8 mouse cellular contexts compared by ENCODE assay signal in genomic region chr16:11907816-11908215, GRCm38 (mm10). TPM values are rescaled to one million over a fixed set of nuclear protein-coding genes. Genes with fewer than 3 reads are reported as not detected.
A peak's percentile ranks its signal among the peaks of the same experiment; 100 is the strongest.
DNase-seq lines count a peak whose midpoint lies in the region; ATAC-seq and TF ChIP-seq lines count a peak whose summit lies in the region.

No protein-coding gene starts in this region.

- H3K27me3 ChIP-seq in heart, adult 2 months (ENCODE audit: control insufficient read depth, insufficient read depth, low read length): no peaks in the 10 kb centered on the region
- no peaks in the 10 kb centered on the region for H3K27me3 ChIP-seq in MEL (ENCODE audit: control insufficient read depth in 1 of 2, insufficient read depth in 2 of 2, low read length in 2 of 2)
- no peaks in the 10 kb centered on the region for H3K27me3 ChIP-seq in heart, embryonic 16.5 days (ENCODE audit: control insufficient read depth, insufficient read depth, low read length)
- no peaks in the 10 kb centered on the region for H3K27me3 ChIP-seq in liver, embryonic 14.5 days (ENCODE audit: control insufficient read depth, insufficient read depth, low read length)

- peak overlapping the region; percentile 92 for H3K4me3 ChIP-seq in heart, adult 2 months
- H3K4me3 ChIP-seq in MEL (ENCODE audit: control insufficient read depth in 1 of 2, insufficient read depth in 1 of 2, low read depth in 2 of 2, low read length in 2 of 2): peak overlapping the region in 1 of 2 experiments; percentile 78; a peak in 2 of 4 replicates
- H3K4me3 ChIP-seq in heart, embryonic 16.5 days (ENCODE audit: low read length): peak overlapping the region; percentile 85
- H3K4me3 ChIP-seq in liver, embryonic 14.5 days (ENCODE audit: insufficient read depth in 1 of 2, low read depth in 2 of 2, low read length in 2 of 2): peak overlapping the region in 1 of 2 experiments; percentile 72; a peak in 1 of 4 replicates

- no peak for TF ChIP-seq EP300 in heart, adult 2 months (IDR thresholded peaks at IDR 0.05; ENCODE audit: insufficient read depth, low read depth, low read length)
- TF ChIP-seq EP300 in MEL (IDR thresholded peaks at IDR 0.05; ENCODE audit: low read depth in 1 of 2, low read length in 2 of 2): no peak
- TF ChIP-seq EP300 in liver, embryonic 14.5 days (IDR thresholded peaks at IDR 0.05; ENCODE audit: low read depth): no peak

- no peak for ATAC-seq in heart, embryonic 16.5 days (replicated peaks; ENCODE audit: extremely low read depth, insufficient read depth, low FRiP score)
- no peak for ATAC-seq in liver, embryonic 14.5 days (ENCODE audit: insufficient read depth)
- no peak for ATAC-seq in inflammation-experienced regulatory T-cells, adult 6 months

- no peak for DNase-seq in heart, adult 2 months
- DNase-seq in heart, postnatal 25 days (ENCODE audit: low spot score): no peak
- DNase-seq in MEL (ENCODE audit: low read depth, low spot score): peak; percentile 11
- no peak for DNase-seq in liver, embryonic 14.5 days (ENCODE audit: low read depth in 3 of 3, low spot score in 3 of 3)
- no peak for DNase-seq in thymus, adult 18-20 months
- DNase-seq in cerebellum, postnatal 4 days (ENCODE audit: low spot score in 2 of 2): no peak

- no peak for TF ChIP-seq POLR2A in heart, adult 2 months (IDR thresholded peaks at IDR 0.05; ENCODE audit: insufficient read depth, low read depth, low read length)
- no peak for TF ChIP-seq POLR2A in MEL (IDR thresholded peaks at IDR 0.05; ENCODE audit: control insufficient read depth in 1 of 2, insufficient read depth in 1 of 2, low read depth in 1 of 2, low read length in 2 of 2, poor library complexity in 1 of 2)

- no peak for TF ChIP-seq CTCF in heart, adult 2 months (IDR thresholded peaks at IDR 0.05)
- TF ChIP-seq CTCF in MEL (IDR thresholded peaks at IDR 0.05 in 2 of 3, conservative IDR thresholded peaks at IDR 0.05 in 1 of 3; ENCODE audit: control insufficient read depth in 1 of 3, insufficient read depth in 1 of 3, low read depth in 2 of 3, low read length in 3 of 3, poor library complexity in 1 of 3, severe bottlenecking in 1 of 3): no peak
- TF ChIP-seq CTCF in liver, embryonic 14.5 days (IDR thresholded peaks at IDR 0.05; ENCODE audit: low read depth): no peak

- no peak for TF ChIP-seq RAD21 in MEL (IDR thresholded peaks at IDR 0.05; ENCODE audit: low read depth, low read length)

- peak overlapping the region; percentile 85 for H3K4me2 ChIP-seq in heart, embryonic 16.5 days (ENCODE audit: low read depth, low read length)
- H3K4me2 ChIP-seq in liver, embryonic 14.5 days (ENCODE audit: low read depth): peak overlapping the region; percentile 80

- H3K9me3 ChIP-seq in MEL (replicated peaks; ENCODE audit: insufficient read depth, low read length): no peaks in the 10 kb centered on the region
- H3K9me3 ChIP-seq in heart, embryonic 16.5 days (replicated peaks; ENCODE audit: control insufficient read depth, low read length): no peaks in the 10 kb centered on the region
- no peaks in the 10 kb centered on the region for H3K9me3 ChIP-seq in liver, embryonic 14.5 days (ENCODE audit: control insufficient read depth, low read length)

- WGBS in heart, adult 2 months: 71% methylated on average over 4 of the region's 4 CpGs
- WGBS in heart, embryonic 16.5 days: 74% methylated on average over 4 of the region's 4 CpGs
- WGBS in liver, embryonic 14.5 days (ENCODE audit: insufficient replicate concordance): 72% methylated on average over 4 of the region's 4 CpGs

- H3K9ac ChIP-seq in heart, adult 2 months (ENCODE audit: low read depth, low read length): no peak overlapping the region
- no peak overlapping the region; the same call in 1 of the 2 replicates for H3K9ac ChIP-seq in MEL (ENCODE audit: control insufficient read depth, low read depth, low read length, poor library complexity, severe bottlenecking)
- H3K9ac ChIP-seq in heart, embryonic 16.5 days (ENCODE audit: low read length): peak overlapping the region; percentile 93
- peak overlapping the region; percentile 89 for H3K9ac ChIP-seq in liver, embryonic 14.5 days (replicated peaks)

- H3K4me1 ChIP-seq in heart, adult 2 months (ENCODE audit: control insufficient read depth, insufficient read depth, low read length): peaks cover 11% of the 10 kb centered on the region
- peaks cover 0 to 13% of the 10 kb centered on the region in 2 experiments; a peak in 1 of 4 replicates for H3K4me1 ChIP-seq in MEL (ENCODE audit: control insufficient read depth in 1 of 2, insufficient read depth in 2 of 2, low read length in 2 of 2)
- peaks cover 11% of the 10 kb centered on the region for H3K4me1 ChIP-seq in heart, embryonic 16.5 days (ENCODE audit: control insufficient read depth, insufficient read depth, low read length)
- H3K4me1 ChIP-seq in liver, embryonic 14.5 days (replicated peaks; ENCODE audit: control insufficient read depth in 2 of 2, insufficient read depth in 2 of 2, low read length in 1 of 2): peaks cover 0 to 12% of the 10 kb centered on the region in 2 experiments; a peak in 3 of 4 replicates

- intact Hi-C loops in heart, adult 2 months (cut with DNase I): loop anchor here (5.0 kb wide), 2 partner anchors 656 to 731 kb away; partner anchors contain the start of genes Gspt1 and Zc3h7a
- intact Hi-C loops in heart, postnatal 25 days (cut with DNase I): loop anchor here (5.0 kb wide), 1 partner anchor 656 kb away; the partner anchor contains the start of gene Gspt1

- peak overlapping the region; percentile 98 for H3K27ac ChIP-seq in heart, adult 2 months
- no peak overlapping the region for H3K27ac ChIP-seq in MEL (ENCODE audit: control insufficient read depth, low read depth, low read length)
- H3K27ac ChIP-seq in heart, embryonic 16.5 days (ENCODE audit: low read length): no peak overlapping the region; the same call in 1 of the 2 replicates
- no peak overlapping the region for H3K27ac ChIP-seq in liver, embryonic 14.5 days

- peaks cover 11% of the 10 kb centered on the region for H3K36me3 ChIP-seq in heart, adult 2 months (ENCODE audit: control insufficient read depth, insufficient read depth, low read length)
- H3K36me3 ChIP-seq in MEL (ENCODE audit: control insufficient read depth in 1 of 2, insufficient read depth in 2 of 2, low read length in 2 of 2): peaks cover 0 to 8% of the 10 kb centered on the region in 2 experiments; a peak in 2 of 4 replicates
- H3K36me3 ChIP-seq in heart, embryonic 16.5 days (ENCODE audit: control insufficient read depth, insufficient read depth): no peaks in the 10 kb centered on the region
- H3K36me3 ChIP-seq in liver, embryonic 14.5 days (replicated peaks; ENCODE audit: control insufficient read depth, insufficient read depth, low read depth): no peaks in the 10 kb centered on the region

- 0 out of 2 replicates have a peak, but pooled peaks cover 1% of the 10 kb centered on the region for H3K79me2 ChIP-seq in heart, adult 2 months (replicated peaks; ENCODE audit: control insufficient read depth, insufficient read depth, low read length)
- peaks cover 10% of the 10 kb centered on the region for H3K79me2 ChIP-seq in MEL (ENCODE audit: control insufficient read depth, insufficient read depth, low read length, poor library complexity)

TF ChIP-seq in MEL, 35 proteins besides CTCF, POLR2A, EP300 and RAD21:
- TF ChIP-seq UBTF (IDR thresholded peaks at IDR 0.05; ENCODE audit: borderline replicate concordance, insufficient read depth, low read depth, low read length) (no peak), MAFK (IDR thresholded peaks at IDR 0.05; ENCODE audit: borderline replicate concordance, low read depth, low read length) (no peak), ZMIZ1 (IDR thresholded peaks at IDR 0.05; ENCODE audit: low read depth, low read length) (no peak), RCOR1 (IDR thresholded peaks at IDR 0.05; ENCODE audit: low read depth, low read length) (no peak), GATA1 (IDR thresholded peaks at IDR 0.05; ENCODE audit: low read depth, low read length) (no peak), GABPA (IDR thresholded peaks at IDR 0.05; ENCODE audit: low read depth, low read length) (no peak), CHD1 (IDR thresholded peaks at IDR 0.05; ENCODE audit: low read depth, low read length) (no peak), MYB (IDR thresholded peaks at IDR 0.05; ENCODE audit: low read depth, low read length) (no peak), TBP (IDR thresholded peaks at IDR 0.05; ENCODE audit: low read depth, low read length) (no peak)

RNA-seq across cellular contexts. Expression of gene Cpped1, which starts 1.4 kb away (rescaled TPM):
- total RNA-seq in heart, adult 2 months (2021): 10 to 100 TPM; 49.8 to 54.1 TPM
- 30.1 and 41.6 TPM in 2 replicates for polyA plus RNA-seq in heart, adult 2 months (2012; rRNA removed)
- total RNA-seq in heart, postnatal 25 days (2021): 10 to 100 TPM; 55.0 to 57.9 TPM
- total RNA-seq in MEL (2012; rRNA removed): 10.7 and 14.1 TPM in 2 replicates
- 10 to 100 TPM in 1 of 2 experiments, not detected in 1; 29.9 TPM for polyA plus RNA-seq in MEL (2012; ENCODE audit: insufficient read depth in 1 of 2, insufficient read length in 2 of 2, low read depth in 1 of 2, low replicate concordance in 2 of 2, missing spikeins in 1 of 2)
- polyA plus RNA-seq in heart, embryonic 16.5 days (2015; fragmentation: Nextera tagmentation; extraction: Ambion mirVana): 35.1 and 37.3 TPM in 2 replicates
- 5.0 and 6.1 TPM in 2 replicates for polyA plus RNA-seq in liver, embryonic 14.5 days (2012; rRNA removed)
- polyA plus RNA-seq in liver, embryonic 14.5 days (2014; fragmentation: Nextera tagmentation; extraction: Ambion mirVana): 13.0 TPM in 2 replicates
- 10 to 100 TPM in 2 of 3 experiments, 1 to 10 TPM in 1; 8.9 to 12.3 (median 10.5) TPM for polyA plus RNA-seq in inflammation-experienced regulatory T-cells, adult 6 months (2017; shearing (Covaris generic))

Comparison
In these comparisons a context has a peak if more than half of its experiments do, and no peak if none do; other contexts are left out.
1. H3K9ac ChIP-seq: peak in heart, embryonic 16.5 days (single experiment) and liver, embryonic 14.5 days (single experiment); none in heart, adult 2 months (single experiment) and MEL (single experiment).